Mouse (Mus musculus) kidney, postnatal 36 days (tissue): ENCODE data around the gene Lamtor2.

Source experiments
- DNase-seq, 2 experiments: peaks; one replicate each; pipeline ENCODE4 v3.0.0; 2021 to 2022; ENCODE audit warnings: mixed read lengths in 2 of 2

Gene Lamtor2

DNA sequence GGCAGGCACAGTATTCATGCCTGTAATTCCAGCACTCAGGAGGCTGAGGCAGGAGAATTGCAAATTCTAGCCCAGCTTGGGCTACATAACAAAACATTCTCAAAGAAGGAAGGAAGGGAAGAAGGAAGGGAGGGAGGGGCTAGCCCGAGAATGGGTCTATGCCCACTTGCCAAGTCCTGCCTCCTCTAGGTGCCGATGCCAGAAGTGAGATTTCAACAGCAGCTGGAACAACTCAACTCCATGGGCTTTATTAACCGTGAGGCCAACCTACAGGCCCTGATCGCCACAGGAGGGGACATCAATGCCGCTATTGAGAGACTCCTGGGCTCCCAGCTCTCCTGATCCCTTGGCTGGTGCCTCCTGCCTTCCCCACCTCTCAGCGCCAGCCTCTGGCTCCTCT, 15.0 kb upstream of the Lamtor2 start:
- no peak for DNase-seq

DNA sequence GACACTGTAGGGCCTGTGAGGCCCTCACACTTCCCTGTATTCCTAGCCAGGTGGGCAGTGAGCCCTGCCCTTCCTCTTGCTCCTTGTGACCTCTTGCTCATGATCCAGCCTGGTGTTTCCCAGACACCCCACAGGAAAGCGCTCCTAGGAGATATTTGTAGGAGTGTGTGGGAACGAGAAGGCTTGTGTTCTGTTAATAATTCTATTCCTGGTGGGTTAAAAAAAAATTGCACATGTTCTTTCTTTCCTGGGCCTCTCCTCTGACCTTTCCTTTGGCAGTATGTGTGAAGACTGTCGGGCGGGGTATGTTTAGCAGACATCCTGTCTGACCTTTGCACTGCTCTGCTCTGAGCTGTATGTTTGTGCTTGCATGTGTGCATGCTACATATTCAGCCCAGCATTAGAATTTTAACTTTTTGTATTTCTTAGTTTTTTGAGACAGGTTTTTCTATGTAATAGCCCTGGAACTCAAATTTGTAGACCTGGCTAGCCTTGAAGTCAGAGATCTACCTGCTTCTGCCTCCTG, 13.7 kb upstream of the Lamtor2 start:
- DNase-seq, result peak; percentile 29 to 36

DNA sequence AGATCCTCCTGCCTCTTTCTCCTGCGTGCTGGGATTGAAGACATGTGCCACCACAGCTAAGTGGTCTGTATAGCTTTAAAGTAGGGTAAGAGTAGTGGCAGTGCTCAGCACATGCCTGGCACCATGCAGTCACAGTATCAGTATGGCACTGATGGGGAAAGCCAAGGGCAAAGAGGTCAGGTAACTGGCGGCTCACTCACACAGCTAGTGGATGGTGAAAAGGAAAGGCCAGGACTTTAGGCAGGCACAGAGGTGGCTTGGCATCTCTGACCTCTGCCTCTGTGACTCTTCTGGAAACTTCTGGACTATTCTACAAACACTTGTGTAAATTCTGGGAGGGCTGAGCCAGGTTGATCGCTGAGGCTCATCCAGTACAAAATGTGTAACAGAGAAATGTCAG, 13.2 kb upstream of the Lamtor2 start:
- no peak for DNase-seq

DNA sequence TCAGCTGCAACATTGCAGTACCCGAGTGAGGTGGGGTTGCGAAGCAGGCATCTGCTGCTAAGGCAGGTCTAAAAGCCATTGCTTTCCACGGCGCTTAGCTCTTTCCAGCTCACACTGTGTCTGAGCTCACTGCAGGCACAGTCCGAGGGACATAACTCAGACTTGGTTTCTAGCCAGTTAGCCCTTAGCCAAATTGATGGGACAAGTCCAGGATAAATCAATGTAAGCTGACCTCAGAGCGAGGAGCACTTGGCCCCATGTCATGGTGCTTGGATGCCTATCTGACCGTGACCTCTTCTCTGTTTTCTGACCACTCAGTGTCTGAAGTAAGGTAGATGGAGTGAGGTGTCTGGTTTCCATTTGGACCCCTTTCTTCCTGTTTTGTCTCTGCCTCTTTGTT, 11.1 kb upstream of the Lamtor2 start:
- no peak for DNase-seq

DNA sequence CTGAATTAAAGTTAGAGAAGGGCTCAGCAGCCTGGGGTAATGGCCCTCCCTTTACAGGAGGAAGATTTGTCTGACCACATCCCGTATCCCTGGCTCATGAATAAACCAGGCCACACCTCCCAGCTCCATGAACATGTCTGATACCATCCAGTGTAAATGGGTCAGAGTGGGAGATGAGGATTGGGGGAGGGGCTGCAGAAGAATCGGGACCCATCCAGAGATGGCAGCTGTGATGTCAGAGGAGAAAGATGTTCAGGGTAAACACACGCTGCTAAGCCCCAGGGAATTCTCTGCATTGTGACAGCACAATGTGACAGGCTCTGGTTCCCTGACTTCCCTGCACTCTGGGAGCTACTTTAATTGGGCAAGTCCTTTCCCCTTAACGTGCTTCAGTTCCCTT, 10.6 kb upstream of the Lamtor2 start:
- no peak for DNase-seq

DNA sequence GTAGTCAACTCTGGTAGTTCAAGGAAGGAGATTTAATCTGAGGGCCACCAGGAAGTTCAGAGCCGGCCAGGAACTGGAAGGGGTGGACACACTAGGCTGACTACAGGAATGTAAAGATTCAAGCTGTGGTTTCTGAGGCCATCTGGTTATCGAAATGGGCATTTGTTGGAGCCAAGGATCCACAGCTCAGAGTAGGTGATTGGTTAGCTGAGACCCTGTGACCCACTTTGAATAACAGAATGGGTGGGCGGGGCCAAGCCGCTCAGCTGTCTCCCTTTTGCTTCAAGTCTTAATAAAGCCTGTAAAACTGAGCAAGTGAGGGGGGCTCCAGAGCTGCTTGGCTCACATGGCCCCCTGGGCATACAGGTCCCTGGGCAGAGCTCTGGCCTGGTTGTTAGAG, 9.1 kb upstream of the Lamtor2 start:
- DNase-seq, result peak; percentile 49 to 66

DNA sequence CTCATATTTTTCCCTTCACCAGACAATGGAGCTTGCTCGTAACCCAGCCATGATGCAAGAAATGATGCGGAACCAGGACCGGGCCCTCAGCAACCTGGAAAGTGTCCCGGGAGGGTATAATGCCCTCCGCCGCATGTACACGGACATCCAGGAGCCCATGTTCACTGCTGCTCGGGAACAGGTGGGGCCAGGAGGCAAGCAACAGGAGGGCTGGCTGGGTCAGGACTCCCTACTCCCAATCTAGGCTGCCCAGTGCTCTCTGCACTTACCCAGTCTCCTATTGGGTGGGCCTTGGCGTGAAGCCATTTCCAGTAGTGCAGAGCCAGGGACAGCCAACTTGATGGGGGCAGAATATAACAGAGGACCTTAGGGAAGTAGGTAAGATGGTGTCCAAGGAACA, 6.7 kb upstream of the Lamtor2 start:
- no peak for DNase-seq

DNA sequence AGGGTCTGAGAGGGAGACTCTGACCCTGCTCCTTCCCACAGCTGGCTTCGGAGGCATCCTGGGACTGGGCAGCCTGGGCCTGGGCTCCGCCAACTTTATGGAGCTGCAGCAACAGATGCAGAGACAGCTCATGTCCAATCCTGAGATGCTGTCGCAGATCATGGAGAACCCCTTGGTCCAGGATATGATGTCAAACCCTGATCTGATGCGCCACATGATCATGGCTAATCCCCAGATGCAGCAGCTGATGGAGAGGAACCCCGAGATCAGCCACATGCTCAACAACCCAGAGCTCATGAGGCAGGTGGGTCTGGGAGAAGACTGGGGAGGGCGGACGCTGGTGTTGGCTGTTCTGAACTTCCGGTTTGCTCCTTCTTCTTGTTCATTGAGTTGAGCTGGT, 3.7 kb upstream of the Lamtor2 start:
- no peak for DNase-seq

DNA sequence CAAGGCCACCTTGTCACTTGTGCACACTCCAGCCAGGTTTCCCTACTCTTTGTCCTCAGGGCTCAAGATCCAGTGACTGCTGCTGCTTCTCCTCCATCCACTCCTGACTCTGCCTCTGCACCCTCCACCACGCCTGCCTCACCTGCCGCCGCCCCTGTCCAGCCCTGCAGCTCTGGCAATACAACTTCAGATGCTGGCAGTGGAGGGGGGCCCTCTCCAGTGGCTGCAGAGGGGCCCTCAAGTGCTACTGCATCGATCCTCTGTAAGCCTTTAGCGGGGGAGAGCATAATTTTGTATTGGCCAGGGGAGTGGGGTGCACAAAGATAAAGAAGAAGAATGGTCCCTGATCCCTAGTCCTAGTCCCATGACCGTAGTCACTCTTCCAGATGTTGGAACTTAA, 2.9 kb upstream of the Lamtor2 start:
- DNase-seq, result no peak

DNA sequence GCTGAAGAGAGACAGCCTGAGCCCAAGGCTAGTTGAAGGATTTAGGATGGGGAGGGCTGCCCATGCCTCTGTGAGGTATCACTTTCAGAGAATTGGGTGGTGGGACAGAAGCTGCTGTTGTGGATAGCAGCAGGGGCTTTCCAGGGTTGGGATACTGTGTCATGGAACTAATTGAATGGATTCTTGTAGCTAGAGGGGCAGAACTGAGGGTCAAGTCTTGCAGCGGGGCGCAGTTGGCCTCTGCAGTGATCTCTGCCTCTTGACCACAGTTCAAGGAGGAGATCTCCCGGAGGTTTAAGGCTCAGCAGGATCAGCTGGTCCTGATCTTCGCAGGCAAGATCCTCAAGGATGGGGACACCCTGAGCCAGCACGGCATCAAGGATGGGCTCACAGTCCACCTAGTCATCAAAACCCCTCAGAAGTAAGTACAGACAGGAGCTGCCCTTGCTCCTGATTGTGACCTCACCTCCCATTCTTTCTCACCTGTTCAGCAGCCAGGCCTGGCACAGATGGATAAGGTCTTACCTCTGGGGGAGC, 2.3 kb upstream of the Lamtor2 start:
- DNase-seq, result no peak

DNA sequence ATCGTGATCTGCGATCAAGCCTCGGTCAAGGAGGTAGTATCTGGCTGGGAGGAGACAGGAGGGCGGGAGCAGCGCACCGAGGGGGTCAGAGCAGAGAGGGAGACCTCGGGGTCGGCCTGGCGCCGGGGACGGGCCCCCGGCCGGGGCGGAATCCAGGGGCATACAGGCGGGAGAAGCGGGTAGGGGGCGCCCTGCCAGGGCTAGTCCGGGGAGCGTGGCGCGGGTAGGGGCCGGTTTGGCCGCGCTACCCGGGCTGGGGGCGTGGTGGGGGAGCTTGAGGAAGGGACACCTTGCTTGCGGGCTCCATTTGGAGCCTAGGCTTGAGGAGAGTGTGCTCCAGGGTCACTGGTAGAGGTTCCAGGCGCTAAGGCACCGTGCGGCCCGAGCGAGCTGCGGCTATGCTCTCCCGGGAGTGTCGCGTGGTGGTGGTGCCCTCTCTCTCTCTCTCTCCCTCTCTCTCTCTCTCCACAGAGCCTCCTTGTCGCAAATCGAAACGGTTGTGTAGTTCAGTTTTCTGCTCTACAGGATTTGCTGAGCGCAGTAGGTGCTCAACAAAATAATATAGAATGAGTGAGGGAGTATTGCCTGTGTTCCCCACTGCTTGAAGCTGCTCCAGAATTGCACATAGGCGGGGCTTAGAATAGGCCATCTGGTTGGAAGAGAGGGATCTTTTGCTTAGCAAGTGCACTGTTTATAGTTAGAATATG, 1.2 kb upstream of the Lamtor2 start:
- DNase-seq, result peak; percentile 25 to 68

DNA sequence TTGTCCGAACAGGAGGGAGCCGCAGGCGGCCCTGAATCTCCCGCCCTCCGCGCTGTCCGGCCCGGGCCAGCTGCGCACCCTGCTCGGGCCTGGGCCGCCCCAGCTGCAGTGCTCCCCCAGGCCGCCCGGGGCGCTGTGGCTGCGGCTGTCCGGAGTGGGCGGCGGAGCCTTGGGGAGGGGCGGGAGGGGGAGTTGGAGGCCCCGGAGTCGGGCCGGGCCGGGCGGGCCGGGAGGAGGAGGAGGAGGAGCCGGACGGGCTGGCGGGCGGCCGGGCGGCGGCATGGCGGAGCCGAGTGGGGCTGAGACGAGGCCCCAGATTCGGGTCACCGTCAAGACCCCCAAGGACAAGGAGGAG, 628 bp upstream of the Lamtor2 start, which contains the start of gene Ubqln4:
Gene Ubqln4, plus strand, starts transcription at position 234 of the 355 bp plus-strand sequence.
- peak; percentile 90 to 95 for DNase-seq

DNA sequence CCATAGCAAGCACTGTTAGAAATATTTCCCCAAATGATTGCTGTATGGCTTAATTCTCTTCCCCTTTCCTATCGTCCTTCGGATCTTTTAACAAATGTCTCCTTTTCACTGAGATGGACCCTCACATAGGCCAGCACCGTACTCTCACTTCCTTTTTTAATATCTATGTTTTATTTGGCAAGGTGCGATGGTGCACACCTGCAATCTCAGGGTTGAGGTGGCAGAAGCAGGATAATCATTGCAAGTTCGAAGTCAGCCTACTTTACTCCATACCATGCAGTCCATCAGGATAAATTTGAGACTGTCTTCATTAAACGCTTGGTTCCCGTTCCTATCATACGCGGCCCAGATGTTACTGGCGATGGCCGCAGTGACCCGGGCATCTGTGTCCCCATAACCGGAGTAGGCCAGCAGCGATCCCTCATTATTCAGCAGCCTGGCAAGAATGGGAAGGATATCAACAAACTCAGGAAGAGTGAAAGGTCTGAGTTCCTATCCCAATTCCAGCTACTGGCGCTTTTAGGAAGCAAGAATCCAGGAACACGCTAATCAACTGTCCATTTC, 710 bp downstream of the Lamtor2 start:
- DNase-seq, result no peak

DNA sequence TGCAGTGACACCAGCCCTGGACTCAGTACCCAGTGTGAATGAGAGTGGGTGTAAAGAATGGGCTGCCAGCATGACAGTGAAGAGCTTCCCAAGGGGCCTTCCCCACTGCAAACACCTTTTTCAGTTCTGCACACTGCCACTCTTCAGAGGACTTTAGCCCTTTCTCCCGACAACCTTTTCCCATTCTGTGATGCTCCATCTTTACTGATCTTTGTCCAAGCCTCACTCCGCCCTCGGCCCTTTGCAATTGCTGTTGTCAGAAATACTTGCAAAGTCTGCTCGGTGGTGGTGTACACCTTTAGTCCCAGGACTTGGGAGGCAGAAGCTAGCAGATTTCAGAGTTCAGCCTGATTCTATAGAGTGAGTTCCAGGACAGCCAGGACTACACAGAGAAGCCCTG, 1.3 kb downstream of the Lamtor2 start:
- peak; percentile 23 to 52 for DNase-seq

DNA sequence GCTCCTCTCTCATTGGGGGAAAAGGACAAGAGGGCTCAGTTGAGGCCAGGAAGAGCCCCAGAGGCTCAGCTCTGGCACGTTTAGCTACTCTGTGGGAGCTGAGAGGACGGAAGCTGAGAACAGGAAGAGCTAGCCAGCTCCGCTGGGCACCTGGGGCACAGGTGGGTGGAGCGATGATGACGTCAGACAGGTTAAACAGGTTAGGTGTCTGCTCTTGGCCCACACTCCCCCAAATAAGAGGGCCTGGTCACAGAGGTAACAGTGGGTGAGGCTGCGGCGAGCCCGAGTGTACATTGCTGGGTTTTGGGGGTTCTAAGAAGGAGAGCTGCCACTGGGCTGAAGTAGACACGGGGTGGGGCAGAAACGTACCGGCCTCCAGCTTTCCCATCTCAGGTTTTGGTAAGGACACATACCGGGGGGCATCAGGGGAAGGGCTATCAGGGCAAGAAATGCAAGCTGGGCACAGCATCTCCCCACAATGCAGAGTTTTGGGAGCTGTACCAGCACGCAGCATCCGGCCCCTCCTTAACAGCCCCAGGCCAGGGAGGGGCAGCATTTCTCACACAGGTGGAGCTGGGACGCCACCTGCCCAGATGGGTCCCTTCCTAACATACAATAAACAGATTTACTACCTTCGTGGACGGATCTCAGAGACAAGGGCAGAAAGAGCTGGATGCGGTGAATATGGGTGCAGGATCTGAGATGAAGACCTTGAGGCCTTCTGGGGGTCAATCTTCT, 4.5 kb downstream of the Lamtor2 start, which contains the start of gene Rab25:
Gene Rab25, minus strand, starts transcription at position 121 of the 738 bp plus-strand sequence.
- peak; percentile 71 to 77 for DNase-seq

DNA sequence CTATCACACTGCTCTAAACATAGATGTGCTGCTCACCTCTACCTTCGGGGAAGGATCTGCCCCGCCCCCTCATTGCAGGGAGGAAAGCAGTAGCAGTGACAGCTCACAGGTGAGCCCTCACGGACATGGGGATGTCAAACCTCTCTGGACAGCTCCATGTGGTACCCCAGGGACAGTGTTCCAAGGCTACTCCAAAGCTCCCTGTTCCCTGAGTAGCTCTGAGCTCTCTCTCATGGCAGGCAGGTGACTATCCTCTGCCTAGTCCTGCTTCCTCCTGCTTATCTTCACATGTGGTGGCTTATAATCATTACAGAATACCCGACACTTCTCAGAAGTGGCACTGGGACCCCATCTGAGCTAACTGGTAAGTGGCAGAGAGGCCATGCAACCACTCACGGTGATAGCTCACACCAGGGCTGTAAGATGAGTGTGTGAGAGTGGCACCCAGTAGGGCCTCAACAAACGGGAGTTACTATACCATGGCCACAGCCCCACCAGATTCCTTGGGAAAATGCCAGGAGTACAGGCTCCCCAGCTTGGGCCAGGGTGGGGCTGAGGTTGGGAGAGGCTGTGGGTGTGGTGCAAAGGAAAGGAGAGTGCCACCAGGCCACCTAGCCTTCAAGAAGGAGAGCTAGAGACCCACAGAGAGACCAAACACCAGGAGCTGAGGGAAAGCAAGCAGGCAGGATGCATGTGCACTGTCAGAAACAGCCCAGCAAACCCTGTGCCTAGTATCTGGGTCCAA, 6.0 kb downstream of the Lamtor2 start:
- DNase-seq, result no peak

DNA sequence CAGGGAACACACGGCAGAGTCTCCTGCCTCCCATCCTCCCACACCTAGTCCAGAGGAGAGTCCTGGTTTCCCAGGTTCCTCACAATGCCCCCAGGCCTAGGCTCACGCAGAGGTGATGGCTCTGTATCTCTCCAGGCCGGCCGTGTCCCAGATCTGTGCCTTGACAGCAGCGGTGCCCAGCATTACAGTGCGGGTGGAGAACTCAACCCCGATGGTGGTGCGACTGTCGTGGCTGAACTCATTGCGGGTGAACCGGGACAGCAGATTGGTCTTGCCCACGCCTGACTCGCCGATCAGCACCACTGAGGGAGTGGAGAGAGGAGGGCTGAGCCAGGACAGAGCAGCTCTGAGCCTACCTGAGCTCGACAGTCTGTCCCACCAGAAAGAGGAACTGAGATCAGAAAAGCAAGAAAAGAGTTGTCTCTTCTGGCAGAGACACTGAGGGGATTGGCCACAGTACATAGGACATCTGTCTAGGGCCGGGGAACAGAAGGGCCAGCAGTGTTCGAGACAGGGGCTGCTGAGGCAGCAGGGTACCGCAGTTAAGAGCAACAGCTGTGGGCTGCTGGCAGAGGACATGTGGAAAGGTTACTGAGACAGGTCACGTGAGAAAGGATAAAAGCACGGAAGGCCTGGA, 7.8 kb downstream of the Lamtor2 start:
- DNase-seq, result no peak

DNA sequence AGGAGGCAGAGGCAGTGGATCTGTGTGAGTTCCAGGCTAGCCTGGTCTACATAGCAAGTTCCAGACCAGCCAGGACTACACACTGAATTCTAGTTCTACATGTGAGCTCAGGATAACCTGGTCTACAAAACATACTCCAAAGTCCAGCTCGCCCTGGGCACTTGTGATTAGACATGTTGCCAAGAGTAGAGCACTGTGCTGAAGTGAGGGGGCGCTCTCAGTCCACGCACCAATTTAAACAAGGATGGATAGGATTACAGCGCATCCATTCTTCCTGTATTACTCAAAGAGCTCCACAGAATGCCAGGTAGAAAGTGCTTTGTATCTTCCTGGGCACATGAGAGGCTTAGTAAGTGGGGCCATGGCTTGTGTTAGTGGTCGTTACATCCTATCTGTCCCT, 8.4 kb downstream of the Lamtor2 start:
- peak; percentile 37 to 65 for DNase-seq

DNA sequence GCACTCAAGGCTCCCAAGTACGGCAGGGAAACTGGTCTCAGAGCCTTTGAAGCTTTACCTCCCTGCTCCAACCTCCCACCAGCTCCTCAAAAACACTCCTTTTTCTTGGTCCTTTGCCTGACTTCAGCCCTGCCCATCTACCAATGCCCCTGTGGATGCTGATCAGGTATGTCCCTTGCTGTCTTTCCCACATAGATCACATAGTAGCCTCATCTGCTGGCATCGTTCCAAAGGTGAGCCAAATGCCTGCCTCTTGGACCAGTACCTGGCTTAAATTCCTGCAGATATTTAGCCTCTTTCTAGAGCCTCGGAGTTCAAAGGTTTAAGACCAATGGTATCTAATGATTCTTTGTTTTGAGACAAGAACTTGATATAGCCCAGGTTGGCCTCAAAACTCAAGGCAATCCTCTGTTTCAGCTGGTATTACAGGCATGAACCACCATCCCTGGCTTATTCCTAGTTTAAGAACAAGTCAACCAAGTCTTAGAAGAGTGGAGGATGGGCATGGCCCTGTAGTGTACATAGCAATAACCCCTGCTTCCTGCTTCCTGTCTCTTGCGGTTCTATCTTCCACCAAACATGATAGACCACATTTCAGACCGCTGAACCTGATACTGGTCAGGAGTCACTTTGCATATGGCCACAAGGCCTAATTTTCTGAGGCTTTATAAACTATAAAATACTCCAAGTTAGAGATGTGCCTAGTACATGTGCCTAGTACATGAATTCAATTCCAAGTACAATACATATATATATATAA, 9.0 kb downstream of the Lamtor2 start:
- no peak for DNase-seq

DNA sequence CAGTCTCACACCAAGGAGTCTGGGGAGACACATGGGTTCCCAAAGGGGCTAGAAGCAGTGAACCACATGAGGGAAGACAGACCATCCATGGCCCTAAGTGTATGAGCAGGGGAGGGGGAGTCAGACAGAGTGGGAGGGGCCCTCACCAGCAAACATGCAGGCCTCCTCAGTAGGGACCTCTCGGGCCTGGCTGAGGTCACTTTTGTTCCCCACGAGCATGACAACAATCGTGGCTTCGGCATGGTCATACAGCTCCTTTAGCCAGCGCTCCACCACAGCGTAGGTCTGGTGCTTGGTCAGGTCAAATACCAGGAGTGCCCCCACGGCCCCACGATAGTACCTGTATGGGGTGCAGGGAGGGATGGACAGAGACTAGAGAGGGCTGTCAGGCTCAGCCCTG, 9.7 kb downstream of the Lamtor2 start:
- DNase-seq, result no peak

DNA sequence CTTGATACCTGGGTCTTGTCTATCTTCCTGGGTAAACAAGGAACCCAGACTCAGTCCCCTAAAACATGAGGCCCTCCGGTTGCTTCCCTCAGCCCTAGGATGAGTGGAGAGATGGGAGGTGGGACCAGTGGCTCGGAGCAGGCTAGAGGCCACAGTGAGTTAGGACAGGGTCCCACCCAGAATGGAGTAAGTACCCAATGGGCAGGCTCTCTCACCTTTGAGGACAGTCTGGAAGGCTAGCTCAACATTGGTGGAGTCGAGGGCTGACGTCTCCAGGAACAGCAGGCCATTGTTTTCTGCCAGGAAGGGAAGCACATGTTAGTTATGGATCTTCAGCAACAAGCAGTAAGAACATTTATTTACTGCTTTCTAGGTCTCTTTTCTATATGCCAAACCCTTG, 10.4 kb downstream of the Lamtor2 start:
- no peak for DNase-seq
